Mouse (Mus musculus): ENCODE measurements around the gene 1600015I10Rik.

DNA sequence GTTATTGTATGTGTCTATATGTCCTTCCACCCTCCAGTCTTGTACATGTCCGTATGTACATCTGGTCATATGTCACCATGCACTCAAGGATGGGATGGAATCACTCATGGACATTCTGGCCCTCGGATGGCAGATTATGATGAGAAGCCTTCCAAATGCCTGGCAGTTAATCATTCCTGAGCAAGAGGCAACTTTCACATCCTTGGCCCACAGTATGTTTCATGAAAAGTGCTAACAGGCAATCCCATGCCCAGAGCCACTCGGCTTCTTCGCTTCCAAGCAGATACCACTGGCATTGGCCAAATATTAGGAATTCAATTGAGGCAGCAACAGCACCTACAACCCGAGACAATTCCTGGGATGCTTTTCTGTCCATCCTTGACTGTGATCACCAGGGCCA lies 21.0 kb downstream of the 1600015I10Rik start:
- no peak for TF ChIP-seq CTCF (IDR thresholded peaks at IDR 0.05; ENCODE audit: low read depth, low read length)
- no peak for TF ChIP-seq EP300 (IDR thresholded peaks at IDR 0.05; ENCODE audit: insufficient read depth, low read depth, low read length)

Data from ES-Bruce4 (cell line).